In the genomic region with DNA sequence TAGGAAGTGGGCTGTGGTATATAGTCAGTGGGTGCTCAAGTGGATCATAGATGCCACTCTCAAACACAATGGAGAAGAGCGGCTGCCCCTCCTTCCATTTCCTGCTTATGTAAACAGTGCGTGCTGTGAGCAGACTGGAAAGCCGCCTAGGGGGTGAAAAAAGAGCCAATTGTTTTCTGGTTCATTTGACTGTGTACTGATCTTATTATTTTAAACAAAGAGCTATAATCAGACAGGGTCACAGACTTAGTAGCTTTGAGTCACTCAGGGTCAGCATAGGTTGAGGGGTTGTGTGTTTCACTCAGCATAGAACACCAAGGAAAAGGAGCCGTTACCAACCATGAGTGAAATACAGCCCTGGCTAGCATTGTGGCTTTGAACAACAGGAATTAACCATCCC, we compare ENCODE assay signal across 16 mouse cellular contexts.
DNase-seq lines count a peak whose midpoint lies in the region; ATAC-seq lines count a peak whose summit lies in the region.
"Had no signal": no experiment of that assay in that cellular context is flagged by ENCODE, and none has a peak within 500 bp of the region (broad histone marks: within the 10 kb centered on the region; RNA-seq: fewer than 3 reads in every experiment).

No protein-coding gene starts in this region.

- no peak overlapping the region for H3K27ac ChIP-seq in hindbrain, embryonic 11.5 days (ENCODE audit: low read depth, low read length)
- no peak overlapping the region for H3K27ac ChIP-seq in hindbrain, embryonic 16.5 days (ENCODE audit: low read depth, low read length)
- no peak overlapping the region for H3K27ac ChIP-seq in neural tube, embryonic 11.5 days (ENCODE audit: low read depth, low read length)
- H3K27ac ChIP-seq: liver, embryonic 13.5 days had no signal

- H3K4me2 ChIP-seq in hindbrain, embryonic 11.5 days (replicated peaks; ENCODE audit: low read depth, low read length) = no peak overlapping the region
- H3K4me2 ChIP-seq in hindbrain, embryonic 16.5 days (ENCODE audit: low read length) = no peak overlapping the region
- no peak overlapping the region for H3K4me2 ChIP-seq in neural tube, embryonic 11.5 days (ENCODE audit: low read depth)
- H3K4me2 ChIP-seq: liver, embryonic 13.5 days had no signal

- H3K9ac ChIP-seq in hindbrain, embryonic 11.5 days (ENCODE audit: low read depth, low read length) = no peak overlapping the region
- no peak overlapping the region for H3K9ac ChIP-seq in hindbrain, embryonic 16.5 days (ENCODE audit: low read depth, low read length)
- no peak overlapping the region for H3K9ac ChIP-seq in neural tube, embryonic 11.5 days (ENCODE audit: low read length)
- H3K9ac ChIP-seq: liver, embryonic 13.5 days had no signal

- DNase-seq in hindbrain, embryonic 11.5 days (ENCODE audit: low spot score) = peak; percentile 35
- DNase-seq in neural tube, embryonic 11.5 days (ENCODE audit: low spot score) = peak; percentile 10
- DNase-seq in neural tube, embryonic 10.5 days (ENCODE audit: extremely low spot score, low spot score) = no peak
- peak; percentile 54 for DNase-seq in lung, postnatal 10 days
- DNase-seq in retina, postnatal 1 day = peak; percentile 52
- no peak for DNase-seq in urinary bladder, adult 18-20 months (ENCODE audit: low spot score in 2 of 2)
- no peak for DNase-seq in right cerebral cortex, postnatal 25 days
- DNase-seq: B cell, adult 2 months; kidney, postnatal 36 days; left cerebral cortex, postnatal 4 days; liver, embryonic 13.5 days; midbrain, embryonic 14.5 days; right cerebral cortex, postnatal 14 days; thymus, adult 2 months had no signal

- no peak overlapping the region for H3K4me3 ChIP-seq in hindbrain, embryonic 11.5 days (ENCODE audit: low read depth, low read length)
- no peak overlapping the region for H3K4me3 ChIP-seq in hindbrain, embryonic 16.5 days (ENCODE audit: low read length)
- H3K4me3 ChIP-seq in neural tube, embryonic 11.5 days (ENCODE audit: low read depth, low read length) = no peak overlapping the region
- H3K4me3 ChIP-seq: erythroblast, embryonic 14.5 days; liver, embryonic 13.5 days had no signal

- ATAC-seq in hindbrain, embryonic 11.5 days (ENCODE audit: low FRiP score) = peak; percentile 82
- no peak for ATAC-seq in hindbrain, embryonic 16.5 days
- ATAC-seq in neural tube, embryonic 11.5 days (ENCODE audit: insufficient read depth, low FRiP score, low TSS enrichment) = peak; percentile 73

- no peaks in the 10 kb centered on the region for H3K27me3 ChIP-seq in hindbrain, embryonic 11.5 days (ENCODE audit: control insufficient read depth, insufficient read depth, low read length)
- H3K27me3 ChIP-seq in hindbrain, embryonic 16.5 days (replicated peaks; ENCODE audit: control insufficient read depth, insufficient read depth, low read length) = no peaks in the 10 kb centered on the region
- H3K27me3 ChIP-seq in neural tube, embryonic 11.5 days (ENCODE audit: control insufficient read depth, insufficient read depth, low read length) = no peaks in the 10 kb centered on the region
- H3K27me3 ChIP-seq: liver, embryonic 13.5 days had no signal

- H3K9me3 ChIP-seq in hindbrain, embryonic 11.5 days (ENCODE audit: control insufficient read depth, low read length) = no peaks in the 10 kb centered on the region
- H3K9me3 ChIP-seq in hindbrain, embryonic 16.5 days (ENCODE audit: control insufficient read depth, low read length) = peaks cover 4% of the 10 kb centered on the region
- no peaks in the 10 kb centered on the region for H3K9me3 ChIP-seq in neural tube, embryonic 11.5 days (ENCODE audit: control insufficient read depth, low read length)

- 9% methylated on average over 4 of the region's 4 CpGs for WGBS in hindbrain, embryonic 11.5 days
- WGBS in hindbrain, embryonic 16.5 days = 7% methylated on average over 4 of the region's 4 CpGs
- WGBS in neural tube, embryonic 11.5 days = 22% methylated on average over 4 of the region's 4 CpGs

- H3K4me1 ChIP-seq in hindbrain, embryonic 11.5 days (replicated peaks; ENCODE audit: control insufficient read depth, insufficient read depth, low read length) = no peaks in the 10 kb centered on the region; the same call in 1 of the 2 replicates
- H3K4me1 ChIP-seq in hindbrain, embryonic 16.5 days (ENCODE audit: control insufficient read depth, insufficient read depth, low read depth, low read length) = no peaks in the 10 kb centered on the region
- no peaks in the 10 kb centered on the region; the same call in 1 of the 2 replicates for H3K4me1 ChIP-seq in neural tube, embryonic 11.5 days (ENCODE audit: control insufficient read depth, insufficient read depth, low read length)
- H3K4me1 ChIP-seq: liver, embryonic 13.5 days had no signal

- no peaks in the 10 kb centered on the region for H3K36me3 ChIP-seq in hindbrain, embryonic 11.5 days (ENCODE audit: control insufficient read depth, insufficient read depth, low read length)
- no peaks in the 10 kb centered on the region for H3K36me3 ChIP-seq in hindbrain, embryonic 16.5 days (ENCODE audit: control insufficient read depth, insufficient read depth, low read length)
- no peaks in the 10 kb centered on the region for H3K36me3 ChIP-seq in neural tube, embryonic 11.5 days (ENCODE audit: control insufficient read depth, insufficient read depth, low read length)
- H3K36me3 ChIP-seq: liver, embryonic 13.5 days had no signal

Comparison
In these comparisons a context has a peak if more than half of its experiments do, and no peak if none do; other contexts are left out.
1. DNase-seq: peak in hindbrain, embryonic 11.5 days (single experiment), neural tube, embryonic 11.5 days (single experiment), lung, postnatal 10 days (single experiment) and retina, postnatal 1 day (single experiment); none in neural tube, embryonic 10.5 days (single experiment), urinary bladder, adult 18-20 months (0 of 2) and right cerebral cortex, postnatal 25 days (single experiment).